Mouse (Mus musculus): Measurements from ENCODE around the gene Dyrk1a.

Dyrk1a gene

GRCm38 (mm10) chr16:94701141-94701540 is 131.3 kb downstream of the Dyrk1a start:
- DNase-seq (ENCODE audit: extremely low read depth, insufficient read length, low spot score): no peak

DNA sequence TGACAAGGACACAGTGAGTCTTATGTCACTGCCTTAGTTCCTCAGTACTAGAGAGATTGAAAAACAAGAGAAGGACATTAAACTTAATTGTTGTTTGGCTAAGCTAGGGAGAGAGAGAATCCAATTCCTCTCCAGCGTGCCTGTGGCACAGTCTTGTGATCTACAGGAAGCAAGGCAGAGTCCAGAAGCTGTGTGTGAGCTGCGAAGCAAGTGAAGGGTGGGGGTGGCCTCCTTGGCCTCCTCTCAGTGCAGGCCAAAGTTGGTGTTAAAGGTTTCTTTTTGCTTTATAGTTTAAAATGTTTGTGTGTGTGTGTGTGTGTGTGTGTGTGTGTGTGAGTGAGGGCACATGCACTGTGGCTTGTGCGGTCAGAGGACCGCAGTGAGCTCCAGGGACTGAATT is 132.2 kb downstream of the Dyrk1a start:
- no peak for DNase-seq (ENCODE audit: extremely low read depth, insufficient read length, low spot score)

DNA sequence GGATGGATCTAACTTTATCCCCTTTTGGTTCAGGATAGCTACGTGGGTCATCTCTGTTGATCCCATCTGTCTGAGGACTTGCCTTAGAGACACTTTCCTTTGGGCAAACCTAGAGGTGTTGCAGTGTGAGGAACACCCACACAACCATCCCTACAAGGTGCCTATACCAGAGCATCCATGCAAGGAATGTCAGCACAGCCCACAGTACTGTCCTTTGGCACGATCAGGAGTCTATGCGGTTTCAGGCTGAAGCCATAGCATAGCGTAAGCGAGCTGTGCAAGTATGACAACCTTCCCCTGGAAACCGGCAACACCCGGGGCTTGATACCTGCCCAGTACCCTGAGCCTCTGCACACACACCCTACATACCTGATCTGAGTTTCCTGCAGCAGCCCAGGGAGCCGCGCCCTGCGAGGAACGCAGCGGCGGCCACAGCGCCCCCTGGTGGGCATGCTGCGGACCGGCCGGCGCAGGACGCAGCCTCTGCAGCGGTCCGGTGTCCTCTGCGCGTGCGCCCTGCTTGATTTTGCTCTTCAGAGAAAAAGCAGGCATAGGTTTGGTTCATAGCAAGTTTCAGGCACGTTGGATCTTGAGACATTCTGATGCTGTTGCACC is 143.8 kb downstream of the Dyrk1a start:
- no peak for DNase-seq (ENCODE audit: extremely low read depth, insufficient read length, low spot score)

DNA sequence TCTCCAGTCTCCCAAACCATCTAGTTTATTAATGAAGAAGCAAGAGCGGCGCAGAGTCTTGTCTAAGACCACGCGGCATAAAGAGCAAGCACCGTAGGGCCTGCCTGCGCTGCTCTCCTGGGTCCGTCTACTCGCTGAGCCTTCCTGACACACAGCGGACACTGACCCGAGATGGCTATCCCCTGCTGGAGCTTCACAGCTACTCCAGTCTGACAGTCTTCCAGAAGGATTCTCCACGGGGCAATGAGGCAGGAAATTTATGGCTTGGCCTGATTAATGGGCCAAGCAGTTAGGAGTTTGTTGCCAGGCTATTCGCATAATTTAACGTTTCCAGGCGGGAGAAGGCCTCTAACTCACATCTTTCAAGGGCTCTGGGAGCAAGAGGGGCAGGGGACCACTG is 144.7 kb downstream of the Dyrk1a start:
- no peak for DNase-seq (ENCODE audit: extremely low read depth, insufficient read length, low spot score)

- no peak for DNase-seq (ENCODE audit: extremely low read depth, insufficient read length, low spot score)
Measured at GRCm38 (mm10) chr16:94717051-94717450, 147.2 kb downstream of the Dyrk1a start.

DNA sequence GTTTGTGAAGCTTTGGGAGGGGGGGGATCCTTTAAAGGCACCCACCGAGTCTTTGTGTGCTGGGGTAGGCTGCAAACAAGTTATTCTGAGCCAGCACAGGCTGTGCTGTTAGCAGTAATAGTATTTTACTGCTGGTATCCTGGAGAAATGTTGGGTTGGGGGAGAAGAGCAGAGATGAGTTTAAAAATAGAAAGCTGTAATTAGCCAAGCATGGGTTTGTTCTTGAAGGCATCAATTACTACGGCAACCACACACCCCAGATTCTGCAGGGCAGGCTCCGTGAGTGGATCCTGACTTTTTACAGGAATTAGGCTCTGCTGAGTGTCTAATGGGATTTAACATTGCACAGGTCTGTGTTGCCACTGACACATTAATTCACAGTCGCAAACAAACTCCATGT is 149.1 kb downstream of the Dyrk1a start:
- DNase-seq (ENCODE audit: extremely low read depth, insufficient read length, low spot score): no peak

DNA sequence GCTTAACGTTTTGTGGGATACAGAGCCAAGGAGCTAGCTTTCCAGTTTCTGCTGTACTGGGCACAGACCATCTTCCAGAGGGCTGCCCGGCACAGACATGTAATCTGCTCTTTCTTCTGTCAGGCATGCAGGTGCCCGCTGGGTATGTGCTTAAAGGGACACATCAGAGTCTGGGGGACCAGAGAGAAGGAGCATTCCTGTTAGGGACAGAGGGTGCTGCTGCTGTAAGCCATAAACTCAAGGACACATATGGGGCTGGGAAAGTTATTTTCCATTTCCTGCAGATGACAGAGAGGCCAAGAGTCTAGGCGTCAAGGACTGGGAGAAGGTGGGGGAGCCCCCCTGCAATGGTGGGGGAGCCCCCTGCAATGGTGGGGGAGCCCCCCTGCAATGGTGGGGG is 149.7 kb downstream of the Dyrk1a start:
- no peak for DNase-seq (ENCODE audit: extremely low read depth, insufficient read length, low spot score)

DNA sequence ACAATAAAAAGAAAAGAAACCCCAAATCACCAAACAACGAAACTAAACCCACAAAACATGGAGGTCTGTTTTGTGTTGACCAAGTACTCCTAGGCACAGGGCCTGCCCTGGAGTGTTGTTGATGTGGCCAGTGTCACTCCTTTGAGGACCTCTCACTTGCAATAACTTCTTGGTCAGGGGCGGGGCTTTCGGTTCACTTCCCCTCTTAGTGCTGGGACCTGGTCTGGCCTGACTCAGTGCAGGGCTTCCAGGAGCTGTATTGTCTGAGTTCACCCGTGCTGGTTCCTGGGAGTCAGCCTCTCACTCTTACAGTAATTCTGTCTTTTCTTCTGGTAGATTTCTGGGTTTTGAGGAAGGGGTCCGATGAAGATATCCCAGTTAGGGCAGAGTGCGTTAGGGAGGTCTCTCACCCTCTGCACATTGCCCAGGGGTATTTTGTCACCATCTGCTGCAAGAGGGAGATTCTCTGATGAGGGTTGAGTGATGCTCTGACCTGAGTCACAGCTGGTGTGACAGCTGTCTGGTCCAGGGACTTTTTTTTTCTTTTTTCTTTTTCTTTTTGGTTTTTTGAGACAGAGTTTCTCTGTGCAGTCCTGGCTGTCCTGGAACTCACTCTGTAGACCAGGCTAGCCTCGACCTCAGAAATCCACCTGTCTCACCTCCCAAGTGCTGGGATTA is 150.8 kb downstream of the Dyrk1a start:
- DNase-seq (ENCODE audit: extremely low read depth, insufficient read length, low spot score): no peak

DNA sequence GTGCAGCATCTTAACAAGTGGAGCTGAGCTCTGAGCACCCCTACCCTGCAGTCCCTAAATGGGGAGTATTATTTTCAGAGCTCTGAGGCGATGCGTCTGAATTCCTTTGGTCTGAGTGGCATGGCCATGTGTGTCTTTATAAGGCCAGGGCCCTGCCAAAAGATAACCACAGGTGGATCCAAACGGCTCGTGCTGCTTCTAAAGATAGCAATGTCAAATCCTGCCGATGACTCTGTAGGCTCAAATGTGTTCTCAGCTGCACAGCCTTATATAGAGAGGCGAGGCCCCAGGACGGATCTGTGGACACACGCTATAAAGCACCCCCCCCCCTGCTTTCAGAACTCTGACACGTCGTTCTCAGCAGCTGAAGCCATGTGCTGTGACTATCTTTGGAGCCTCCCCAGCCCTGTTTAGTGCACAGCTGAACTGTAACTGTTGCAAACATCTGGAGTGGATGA is 151.8 kb downstream of the Dyrk1a start:
- DNase-seq (ENCODE audit: extremely low read depth, insufficient read length, low spot score): no peak

- DNase-seq (ENCODE audit: extremely low read depth, insufficient read length, low spot score): no peak
Measured at GRCm38 (mm10) chr16:94722936-94723335, 153.1 kb downstream of the Dyrk1a start.

DNA sequence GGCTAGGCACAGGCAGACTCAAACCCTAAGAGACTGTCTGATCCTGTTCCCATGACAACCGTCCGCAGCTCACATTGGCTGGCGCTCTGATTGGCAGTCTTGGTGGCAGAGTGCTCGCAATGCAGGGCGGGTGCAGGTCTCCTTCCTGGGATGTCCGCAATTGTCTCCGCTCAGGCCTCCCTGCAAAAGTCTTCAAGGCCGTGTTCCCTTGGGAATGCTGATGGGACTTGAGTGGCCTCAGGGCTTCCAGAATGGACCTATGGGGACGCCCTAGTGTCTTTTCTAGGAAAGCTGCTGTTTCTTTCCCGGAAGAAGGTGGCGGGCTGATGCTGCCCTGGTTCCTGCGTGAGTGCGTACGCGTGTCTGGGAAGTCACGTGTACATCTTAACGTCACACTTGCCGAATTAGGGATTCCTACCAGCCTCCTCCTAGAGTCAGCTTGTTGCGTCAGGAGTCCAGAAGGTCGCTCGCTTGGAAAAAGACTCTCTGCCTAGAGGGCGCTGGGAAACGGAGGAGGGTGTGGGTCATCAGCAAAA is 154.3 kb downstream of the Dyrk1a start:
- DNase-seq (ENCODE audit: extremely low read depth, insufficient read length, low spot score): peak; percentile 76

GRCm38 (mm10) chr16:94724747-94725211 is 155.0 kb downstream of the Dyrk1a start:
- no peak for DNase-seq (ENCODE audit: extremely low read depth, insufficient read length, low spot score)

DNA sequence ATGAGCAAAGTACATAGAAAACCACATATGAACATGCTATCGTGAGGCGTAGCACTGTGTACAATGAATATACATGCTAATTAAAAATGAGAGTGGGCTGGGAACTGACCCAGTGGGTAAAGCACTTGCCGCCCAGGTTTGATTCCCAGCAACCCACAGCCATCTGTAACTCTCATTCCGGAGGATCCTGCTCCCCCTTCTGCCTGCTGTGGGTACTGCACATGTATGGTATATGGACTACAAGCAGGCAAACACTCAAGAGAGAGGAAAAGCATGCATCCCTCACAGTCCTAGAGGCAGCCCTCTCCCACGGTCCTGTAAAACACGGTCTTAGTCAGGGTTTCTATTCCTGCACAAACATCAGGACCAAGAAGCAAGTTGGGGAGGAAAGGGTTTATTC is 159.4 kb downstream of the Dyrk1a start:
- DNase-seq (ENCODE audit: extremely low read depth, insufficient read length, low spot score): no peak

GRCm38 (mm10) chr16:94731027-94731426 is 161.2 kb downstream of the Dyrk1a start:
- DNase-seq (ENCODE audit: extremely low read depth, insufficient read length, low spot score): no peak

DNA sequence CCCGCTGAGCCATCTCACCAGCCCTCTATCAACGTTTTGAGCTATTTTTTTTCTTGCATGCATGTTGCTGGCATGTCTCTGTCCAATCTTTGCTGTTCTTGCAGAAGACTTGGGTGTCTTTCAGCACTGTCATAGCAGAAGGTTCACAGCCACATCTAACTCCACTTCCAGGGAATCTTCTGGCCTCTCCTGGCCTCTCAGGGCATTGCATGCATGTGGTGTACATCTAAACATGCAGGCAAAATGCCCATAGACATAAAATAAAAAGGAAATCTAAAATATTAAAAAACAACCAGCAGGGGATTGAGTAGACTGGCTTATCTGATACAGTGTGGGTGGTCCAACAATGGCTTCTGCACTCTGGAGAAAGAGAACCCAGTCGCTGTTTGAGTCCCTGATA is 165.7 kb downstream of the Dyrk1a start:
- no peak for DNase-seq (ENCODE audit: extremely low read depth, insufficient read length, low spot score)

- no peak for DNase-seq (ENCODE audit: extremely low read depth, insufficient read length, low spot score)
Measured at GRCm38 (mm10) chr16:94736462-94737358, 166.9 kb downstream of the Dyrk1a start.

DNA sequence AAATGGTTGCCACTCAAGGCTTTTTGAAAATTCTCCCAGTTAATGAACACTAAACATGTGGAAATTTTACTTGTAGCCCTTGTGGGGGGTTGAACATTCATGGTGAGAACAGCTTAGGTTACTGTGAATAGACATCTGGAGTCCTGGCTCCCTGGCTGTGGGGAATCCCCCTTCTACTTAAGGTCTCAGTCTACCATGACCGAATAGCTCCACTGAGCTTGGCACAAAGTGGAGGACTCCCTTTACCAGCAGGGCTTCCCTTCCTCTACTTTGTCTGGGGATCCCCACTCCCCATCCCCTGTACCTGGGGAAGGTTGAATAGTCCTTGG is 167.5 kb downstream of the Dyrk1a start:
- DNase-seq (ENCODE audit: extremely low read depth, insufficient read length, low spot score): no peak

GRCm38 (mm10) chr16:94743853-94744501 is 174.2 kb downstream of the Dyrk1a start:
- no peak for DNase-seq (ENCODE audit: extremely low read depth, insufficient read length, low spot score)

GRCm38 (mm10) chr16:94745016-94745415 is 175.2 kb downstream of the Dyrk1a start:
- no peak for DNase-seq (ENCODE audit: extremely low read depth, insufficient read length, low spot score)

Data from 3134 (cell line).